Mouse (Mus musculus) hindbrain, postnatal 0 days (tissue): ENCODE results near the gene Prdx2. TPM values are rescaled to one million over a fixed set of nuclear protein-coding genes. Genes with fewer than 3 reads are reported as not detected.

Experiments used
- ATAC-seq: fragments of 200-750 bp; cut with Nextera tagmentation; 2 replicates; pipeline ENCODE4 v1.8.0; 2017; ENCODE audit warnings: mild to moderate bottlenecking, moderate TSS enrichment, moderate library complexity
- DNase-seq: peaks from one replicate; pipeline ENCODE4 v3.0.0-alpha.2; 2015; ENCODE audit warnings: low spot score
- H3K27ac ChIP-seq: fragments of 300-500 bp; sonication (generic); 2 replicates; pipeline ENCODE4 v1.5.1; 2014; ENCODE audit warnings: mild to moderate bottlenecking
- H3K27me3 ChIP-seq: fragments of 300-500 bp; sonication (generic); 2 replicates; pipeline ENCODE4 v1.6.1; 2014; ENCODE audit warnings: low read length, mixed read lengths; ENCODE audit not compliant: insufficient read depth
- H3K36me3 ChIP-seq: fragments of 300-500 bp; sonication (generic); 2 replicates; pipeline ENCODE4 v1.6.1; 2014; ENCODE audit warnings: low read length, mixed read lengths; ENCODE audit not compliant: insufficient read depth
- H3K4me1 ChIP-seq: fragments of 300-500 bp; sonication (generic); 2 replicates; pipeline ENCODE4 v1.6.1; 2014; ENCODE audit warnings: antibody characterized with exemption, low read length, mixed read lengths; ENCODE audit not compliant: insufficient read depth
- H3K4me2 ChIP-seq: fragments of 300-500 bp; sonication (generic); 2 replicates; pipeline ENCODE4 v1.6.1; 2014; ENCODE audit warnings: low read depth, mild to moderate bottlenecking, low read length, moderate library complexity, mixed read lengths
- H3K4me3 ChIP-seq: fragments of 300-500 bp; sonication (generic); 2 replicates; pipeline ENCODE4 v1.5.1; 2014; ENCODE audit warnings: low read length
- H3K9ac ChIP-seq: fragments of 300-500 bp; sonication (generic); replicated peaks from 2 replicates; pipeline ENCODE4 v1.6.1; 2014; ENCODE audit warnings: mild to moderate bottlenecking, low read length, moderate library complexity, mixed read lengths
- H3K9me3 ChIP-seq: fragments of 300-500 bp; sonication (generic); 2 replicates; pipeline ENCODE4 v1.6.1; 2016; ENCODE audit warnings: low read length, mixed read lengths
- CTCF ChIP-seq: IDR thresholded peaks from 2 replicates; pipeline ENCODE4 v1.5.1; 2016; ENCODE audit warnings: antibody characterized with exemption, control low read depth, low read depth
- WGBS: fragments of 180-500 bp; shearing (Covaris S2); extraction: QIAGEN DNeasy Blood & Tissue Kit; methylation state at CpG from one replicate; pipeline ENCODE4 v1.1.7; 2014; 5-methylcytosine and 5-hydroxymethylcytosine counted together
- polyA plus RNA-seq: library from polyadenylated mRNA; unstranded; fragments of >200 nt; fragmentation: Nextera tagmentation; extraction: Ambion mirVana; gene quantifications from 2 replicates; pipeline ENCODE4 v1.2.1, GENCODE M21; 2015
- total RNA-seq: library from RNA; depleted of rRNA; stranded (reverse); fragments of >200 nt; gene quantifications from 2 replicates; pipeline ENCODE4 v1.2.3, GENCODE M21; 2014

Prdx2 gene
- total and polyA plus RNA-seq, 2 experiments from 2014 or later, result 763 to 937 TPM

GRCm38 (mm10) chr8:84937620-84938485 is 31.5 kb upstream of the Prdx2 start:
- Histone ChIP-seq H3K4me2 (peak overlapping the region; percentile 71), H3K27ac (peak overlapping the region; percentile 95), H3K36me3 (no peaks in the 10 kb centered on the region), H3K4me3 (peak overlapping the region; percentile 84), H3K9ac (peak overlapping the region; percentile 95), H3K4me1 (peaks cover 22% of the 10 kb centered on the region), H3K9me3 (no peaks in the 10 kb centered on the region), H3K27me3 (no peaks in the 10 kb centered on the region)
- no peak for TF ChIP-seq CTCF
- WGBS, result 55% methylated on average over 13 of the region's 13 CpGs
- no peak for ATAC-seq
- DNase-seq, result no peak

GRCm38 (mm10) chr8:84943699-84944098 is 25.7 kb upstream of the Prdx2 start:
- H3K4me3 ChIP-seq, result peak overlapping the region; percentile 66; the same call in 1 of the 2 replicates
- peak; percentile 58 for DNase-seq
- H3K9ac ChIP-seq, result no peak overlapping the region
- ATAC-seq, result no peak
- no peaks in the 10 kb centered on the region for H3K9me3 ChIP-seq
- H3K36me3 ChIP-seq, result no peaks in the 10 kb centered on the region
- H3K27ac ChIP-seq, result no peak overlapping the region
- peaks cover 8% of the 10 kb centered on the region; the same call in 1 of the 2 replicates for H3K4me1 ChIP-seq
- H3K4me2 ChIP-seq, result peak overlapping the region; percentile 72; the same call in 1 of the 2 replicates
- 30% methylated on average over 4 of the region's 4 CpGs for WGBS
- no peak for TF ChIP-seq CTCF
- peaks cover 9% of the 10 kb centered on the region; the same call in 1 of the 2 replicates for H3K27me3 ChIP-seq

GRCm38 (mm10) chr8:84944478-84945160 is 24.8 kb upstream of the Prdx2 start:
- Histone ChIP-seq H3K36me3 (no peaks in the 10 kb centered on the region), H3K4me2 (peak overlapping the region; percentile 72), H3K27ac (peak overlapping the region; percentile 81; the same call in 1 of the 2 replicates), H3K4me3 (peak overlapping the region; percentile 66), H3K9me3 (no peaks in the 10 kb centered on the region), H3K27me3 (peaks cover 9% of the 10 kb centered on the region; the same call in 1 of the 2 replicates), H3K9ac (peak overlapping the region; percentile 80; the same call in 1 of the 2 replicates), H3K4me1 (peaks cover 8% of the 10 kb centered on the region; the same call in 1 of the 2 replicates)
- WGBS, result 1% methylated on average over 26 of the region's 26 CpGs
- DNase-seq, result peak; percentile 83
- peak; percentile 10; the same call in 1 of the 2 replicates for ATAC-seq
- no peak for TF ChIP-seq CTCF

- DNase-seq (peak; percentile 81), ATAC-seq (peak; percentile 80)
- Histone ChIP-seq H3K36me3 (no peaks in the 10 kb centered on the region), H3K27ac (peak overlapping the region; percentile 81), H3K4me3 (peak overlapping the region; percentile 66), H3K4me1 (peaks cover 8% of the 10 kb centered on the region; the same call in 1 of the 2 replicates), H3K27me3 (peaks cover 10% of the 10 kb centered on the region; the same call in 1 of the 2 replicates), H3K4me2 (peak overlapping the region; percentile 72), H3K9ac (peak overlapping the region; percentile 80; the same call in 1 of the 2 replicates), H3K9me3 (no peaks in the 10 kb centered on the region)
- 2% methylated on average over 11 of the region's 11 CpGs for WGBS
- TF ChIP-seq CTCF, result no peak
Measured at GRCm38 (mm10) chr8:84945235-84945632, 24.2 kb upstream of the Prdx2 start.

- peak overlapping the region; percentile 81 for H3K27ac ChIP-seq
- TF ChIP-seq CTCF, result peak; percentile 65
- peak overlapping the region; percentile 80 for H3K9ac ChIP-seq
- DNase-seq (peak; percentile 73), ATAC-seq (peak; percentile 77)
- WGBS, result 0% methylated on average over 52 of the region's 67 CpGs
- peaks cover 13% of the 10 kb centered on the region; the same call in 1 of the 2 replicates for H3K27me3 ChIP-seq
- H3K4me1 ChIP-seq, result peaks cover 8% of the 10 kb centered on the region; the same call in 1 of the 2 replicates
- H3K4me3 ChIP-seq, result peak overlapping the region; percentile 66
- H3K4me2 ChIP-seq, result peak overlapping the region; percentile 72
- no peaks in the 10 kb centered on the region for H3K9me3 ChIP-seq
- no peaks in the 10 kb centered on the region for H3K36me3 ChIP-seq
Measured at GRCm38 (mm10) chr8:84945633-84946527, 23.5 kb upstream of the Prdx2 start.
